Mouse (Mus musculus) midbrain, embryonic 13.5 days (tissue): ENCODE results near the gene Myh1. TPM values are rescaled to one million over a fixed set of nuclear protein-coding genes. Genes with fewer than 3 reads are reported as not detected.

Experiments
- ATAC-seq: fragments of 200-750 bp; cut with Nextera tagmentation; 2 replicates; pipeline ENCODE4 v1.8.0; 2017; ENCODE audit warnings: mild to moderate bottlenecking, moderate TSS enrichment, moderate library complexity
- H3K27ac ChIP-seq: fragments of 300-500 bp; sonication (generic); 2 replicates; pipeline ENCODE4 v1.5.1; 2015; ENCODE audit warnings: inconsistent platforms, mild to moderate bottlenecking, moderate library complexity
- H3K27me3 ChIP-seq: fragments of 300-500 bp; sonication (generic); 2 replicates; pipeline ENCODE4 v1.6.1; 2015; ENCODE audit warnings: mild to moderate bottlenecking, inconsistent platforms
- H3K36me3 ChIP-seq: fragments of 300-500 bp; sonication (generic); 2 replicates; pipeline ENCODE4 v1.6.1; 2015; ENCODE audit warnings: mild to moderate bottlenecking, inconsistent platforms
- H3K4me1 ChIP-seq: fragments of 300-500 bp; sonication (generic); replicated peaks from 2 replicates; pipeline ENCODE4 v1.6.1; 2015; ENCODE audit warnings: inconsistent platforms
- H3K4me2 ChIP-seq: fragments of 300-500 bp; sonication (generic); replicated peaks from 2 replicates; pipeline ENCODE4 v1.6.1; 2015; ENCODE audit warnings: moderate library complexity, mild to moderate bottlenecking, inconsistent platforms
- H3K4me3 ChIP-seq: fragments of 300-500 bp; sonication (generic); replicated peaks from 2 replicates; pipeline ENCODE4 v1.5.1; 2015; ENCODE audit warnings: mild to moderate bottlenecking, inconsistent platforms
- H3K9ac ChIP-seq: fragments of 300-500 bp; sonication (generic); replicated peaks from 2 replicates; pipeline ENCODE4 v1.6.1; 2015; ENCODE audit warnings: mild to moderate bottlenecking, inconsistent platforms
- H3K9me3 ChIP-seq: fragments of 300-500 bp; sonication (generic); 2 replicates; pipeline ENCODE4 v1.6.1; 2016; ENCODE audit warnings: mild to moderate bottlenecking, inconsistent platforms
- WGBS: fragments of 180-500 bp; shearing (Covaris S2); methylation state at CpG from one replicate; pipeline ENCODE4 v1.1.7; 2015; 5-methylcytosine and 5-hydroxymethylcytosine counted together
- polyA plus RNA-seq: library from polyadenylated mRNA; unstranded; fragments of >200 nt; fragmentation: Nextera tagmentation; extraction: Ambion mirVana; gene quantifications from 2 replicates; pipeline ENCODE4 v1.2.1, GENCODE M21; 2015

Myh1 gene
- polyA plus RNA-seq = not detected in 2 replicates

DNA sequence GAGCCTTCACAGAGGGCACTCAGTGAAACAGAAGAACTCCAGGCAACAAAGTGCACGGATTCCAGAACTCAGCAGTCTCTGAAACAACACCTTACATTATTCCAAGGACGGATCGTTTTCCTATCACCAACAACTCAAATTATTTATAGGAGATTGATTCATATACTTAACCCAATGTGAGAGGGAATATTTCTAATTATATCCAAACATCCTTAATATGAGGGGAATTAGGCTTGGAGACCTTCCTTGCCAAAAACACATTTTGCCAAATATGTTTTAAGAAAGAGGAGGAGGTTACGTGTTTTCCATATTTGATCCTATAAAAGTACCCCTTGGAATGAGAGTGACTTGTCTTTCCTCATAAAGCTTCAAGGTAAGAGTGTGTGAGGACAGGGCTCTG, at the start of gene Myh1:
Gene Myh1, plus strand, starts transcription at position 301 of the 400 bp plus-strand sequence.
- no peak for ATAC-seq
- 84% methylated on average over 4 of the region's 4 CpGs for WGBS
- H3K36me3 ChIP-seq = no peaks in the 10 kb centered on the region
- H3K9me3 ChIP-seq = no peaks in the 10 kb centered on the region; the same call in 1 of the 2 replicates
- H3K4me1 ChIP-seq = no peaks in the 10 kb centered on the region
- no peaks in the 10 kb centered on the region for H3K27me3 ChIP-seq
- H3K4me3 ChIP-seq = no peak within 1 kb of the TSS
- no peak within 1 kb of the TSS for H3K9ac ChIP-seq
- no peak within 1 kb of the TSS for H3K4me2 ChIP-seq
- no peak within 1 kb of the TSS for H3K27ac ChIP-seq

- no peak overlapping the region for H3K9ac ChIP-seq
- no peak overlapping the region for H3K4me3 ChIP-seq
- H3K27ac ChIP-seq = no peak overlapping the region
- H3K27me3 ChIP-seq = no peaks in the 10 kb centered on the region
- H3K4me1 ChIP-seq = peaks cover 4% of the 10 kb centered on the region
- no peak overlapping the region for H3K4me2 ChIP-seq
- no peaks in the 10 kb centered on the region for H3K36me3 ChIP-seq
- no peaks in the 10 kb centered on the region for H3K9me3 ChIP-seq
- no peak for ATAC-seq
- WGBS = 85% methylated on average over 2 of the region's 2 CpGs
These were observed 49.6 kb upstream of the Myh1 start for GRCm38 (mm10) chr11:67150237-67150636.

- H3K4me2 ChIP-seq = no peak overlapping the region
- no peaks in the 10 kb centered on the region for H3K36me3 ChIP-seq
- no peak overlapping the region for H3K4me3 ChIP-seq
- WGBS = 76% methylated on average over 3 of the region's 3 CpGs
- peaks cover 4% of the 10 kb centered on the region for H3K4me1 ChIP-seq
- H3K9me3 ChIP-seq = no peaks in the 10 kb centered on the region
- H3K27me3 ChIP-seq = no peaks in the 10 kb centered on the region
- no peak overlapping the region for H3K27ac ChIP-seq
- no peak overlapping the region for H3K9ac ChIP-seq
- ATAC-seq = no peak
These were observed 48.7 kb upstream of the Myh1 start for GRCm38 (mm10) chr11:67151159-67151558.

- H3K27ac ChIP-seq = no peak overlapping the region
- H3K4me2 ChIP-seq = no peak overlapping the region
- peaks cover 4% of the 10 kb centered on the region for H3K4me1 ChIP-seq
- no peaks in the 10 kb centered on the region for H3K36me3 ChIP-seq
- H3K27me3 ChIP-seq = no peaks in the 10 kb centered on the region
- ATAC-seq = no peak
- H3K9ac ChIP-seq = no peak overlapping the region
- WGBS = 81% methylated on average over 16 of the region's 16 CpGs
- H3K9me3 ChIP-seq = no peaks in the 10 kb centered on the region
- H3K4me3 ChIP-seq = no peak overlapping the region
These were observed 47.9 kb upstream of the Myh1 start for GRCm38 (mm10) chr11:67151651-67152630.

GRCm38 (mm10) chr11:67153123-67153522, 46.7 kb upstream of the Myh1 start:
- Histone ChIP-seq H3K9ac (no peak overlapping the region), H3K4me3 (no peak overlapping the region), H3K4me2 (no peak overlapping the region), H3K27me3 (no peaks in the 10 kb centered on the region), H3K27ac (no peak overlapping the region), H3K4me1 (peaks cover 4% of the 10 kb centered on the region), H3K36me3 (no peaks in the 10 kb centered on the region), H3K9me3 (no peaks in the 10 kb centered on the region)
- no peak for ATAC-seq
- 3% methylated on average over 1 of the region's 1 CpGs for WGBS

- H3K27ac ChIP-seq = no peak overlapping the region
- peaks cover 4% of the 10 kb centered on the region for H3K4me1 ChIP-seq
- no peak overlapping the region for H3K4me3 ChIP-seq
- H3K27me3 ChIP-seq = no peaks in the 10 kb centered on the region
- H3K36me3 ChIP-seq = no peaks in the 10 kb centered on the region
- H3K9ac ChIP-seq = no peak overlapping the region
- H3K9me3 ChIP-seq = no peaks in the 10 kb centered on the region
- WGBS = 67% methylated on average over 1 of the region's 1 CpGs
- ATAC-seq = no peak
- H3K4me2 ChIP-seq = no peak overlapping the region
These were observed 46.0 kb upstream of the Myh1 start for GRCm38 (mm10) chr11:67153843-67154242.

- Histone ChIP-seq H3K9me3 (no peaks in the 10 kb centered on the region), H3K27me3 (no peaks in the 10 kb centered on the region), H3K36me3 (no peaks in the 10 kb centered on the region), H3K4me1 (peaks cover 4% of the 10 kb centered on the region), H3K27ac (no peak overlapping the region), H3K4me2 (no peak overlapping the region), H3K9ac (no peak overlapping the region), H3K4me3 (no peak overlapping the region)
- no peak for ATAC-seq
- WGBS = 89% methylated on average over 2 of the region's 2 CpGs
These were observed 44.2 kb upstream of the Myh1 start for GRCm38 (mm10) chr11:67155650-67156049.

- H3K27me3 ChIP-seq = no peaks in the 10 kb centered on the region
- H3K9me3 ChIP-seq = no peaks in the 10 kb centered on the region
- no peak overlapping the region for H3K4me3 ChIP-seq
- no peak overlapping the region for H3K27ac ChIP-seq
- H3K9ac ChIP-seq = no peak overlapping the region
- ATAC-seq = no peak
- no peaks in the 10 kb centered on the region for H3K36me3 ChIP-seq
- 86% methylated on average over 3 of the region's 3 CpGs for WGBS
- H3K4me1 ChIP-seq = no peaks in the 10 kb centered on the region
- H3K4me2 ChIP-seq = no peak overlapping the region
These were observed 39.7 kb upstream of the Myh1 start for GRCm38 (mm10) chr11:67160131-67160530.

DNA sequence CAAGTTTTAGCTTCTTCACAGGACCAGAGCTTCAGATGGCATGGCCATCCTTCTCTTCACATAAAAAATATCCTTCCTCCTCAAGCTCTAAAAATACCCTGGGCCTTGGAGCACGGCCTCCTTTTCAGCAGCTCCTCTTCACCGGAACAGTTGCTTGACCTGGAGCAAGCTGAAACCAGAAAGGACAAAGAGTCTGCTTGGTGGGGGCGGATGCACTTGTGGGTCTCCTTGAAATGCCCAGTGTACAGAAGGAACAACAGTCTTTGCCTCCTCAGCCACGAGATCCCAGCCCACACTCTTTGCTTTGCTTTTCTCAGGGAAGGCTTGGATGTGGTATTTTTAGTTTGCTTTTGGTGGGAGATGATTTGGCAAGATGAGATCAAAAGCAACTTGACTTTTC, 36.2 kb upstream of the Myh1 start:
- Histone ChIP-seq H3K9ac (no peak overlapping the region), H3K4me1 (no peaks in the 10 kb centered on the region), H3K9me3 (no peaks in the 10 kb centered on the region), H3K4me3 (no peak overlapping the region), H3K4me2 (no peak overlapping the region), H3K36me3 (no peaks in the 10 kb centered on the region), H3K27me3 (no peaks in the 10 kb centered on the region), H3K27ac (no peak overlapping the region)
- no peak for ATAC-seq
- WGBS = 72% methylated on average over 4 of the region's 4 CpGs

DNA sequence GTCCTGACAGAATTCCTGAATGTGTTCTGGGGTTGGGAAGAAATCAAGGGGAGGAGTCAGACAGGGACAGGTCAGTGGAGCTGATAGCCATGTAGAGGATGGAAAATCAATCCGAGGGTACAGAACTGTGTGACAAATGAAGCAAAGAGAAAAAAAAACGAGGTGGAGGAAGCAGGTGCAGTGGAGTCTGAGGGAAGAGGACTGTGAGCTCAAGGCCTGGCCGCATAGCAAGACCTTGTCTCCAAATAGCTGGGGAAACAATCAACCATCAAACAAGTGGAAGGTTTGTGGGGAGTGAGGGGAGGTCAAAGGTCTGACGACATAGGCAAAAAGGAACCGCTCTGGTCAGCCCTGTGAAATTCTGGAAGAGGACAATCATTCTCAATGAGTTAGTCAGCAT, 35.0 kb upstream of the Myh1 start:
- Histone ChIP-seq H3K4me2 (no peak overlapping the region), H3K27ac (no peak overlapping the region), H3K9me3 (no peaks in the 10 kb centered on the region), H3K27me3 (no peaks in the 10 kb centered on the region), H3K9ac (no peak overlapping the region), H3K36me3 (no peaks in the 10 kb centered on the region), H3K4me1 (no peaks in the 10 kb centered on the region), H3K4me3 (no peak overlapping the region)
- no peak for ATAC-seq
- 59% methylated on average over 5 of the region's 5 CpGs for WGBS

DNA sequence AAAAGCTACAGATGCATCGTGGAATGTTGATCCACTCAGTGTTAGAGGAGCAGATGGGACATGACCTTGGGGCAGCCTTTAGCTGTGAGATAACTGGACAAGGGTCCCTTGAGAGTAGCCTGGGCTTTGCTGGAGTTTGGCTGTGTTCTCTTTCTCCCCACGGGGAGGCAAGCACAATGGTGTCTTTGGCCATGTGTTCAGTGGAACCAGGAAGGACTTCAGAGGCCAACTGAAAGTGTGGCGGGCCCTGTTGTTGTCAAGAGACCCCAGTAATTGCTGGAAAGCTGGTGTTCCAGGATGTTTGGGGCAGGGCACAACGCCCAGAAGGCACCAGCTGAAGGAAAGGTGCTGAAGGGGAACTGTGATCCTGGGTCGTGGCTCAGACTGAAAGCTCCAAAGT, 30.6 kb upstream of the Myh1 start:
- WGBS = 54% methylated on average over 5 of the region's 5 CpGs
- Histone ChIP-seq H3K36me3 (no peaks in the 10 kb centered on the region), H3K27me3 (no peaks in the 10 kb centered on the region), H3K4me2 (no peak overlapping the region), H3K9ac (no peak overlapping the region), H3K4me3 (no peak overlapping the region), H3K9me3 (no peaks in the 10 kb centered on the region), H3K27ac (no peak overlapping the region), H3K4me1 (no peaks in the 10 kb centered on the region)
- ATAC-seq = no peak

DNA sequence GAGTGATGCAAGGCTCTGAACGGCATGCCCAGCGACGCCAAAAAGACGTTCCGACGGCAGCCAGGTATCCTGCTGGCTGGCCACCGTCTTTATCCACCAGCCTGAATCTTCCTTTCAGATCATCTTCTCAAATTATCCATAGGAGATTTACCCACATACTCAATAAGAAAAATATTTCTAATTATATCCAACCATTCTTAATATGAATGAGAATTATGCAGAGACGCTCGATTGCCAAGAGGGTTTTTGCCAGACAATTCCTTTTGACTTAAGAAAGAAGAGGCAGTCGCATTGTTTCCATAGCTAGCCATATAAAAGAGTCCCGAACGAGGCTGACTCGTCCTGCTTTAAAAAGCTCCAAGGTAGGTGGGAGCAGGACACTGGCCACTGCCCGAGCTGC, 29.1 kb upstream of the Myh1 start, which contains the start of gene Myh2:
Gene Myh2, plus strand, starts transcription at position 301 of the 400 bp plus-strand sequence.
- Histone ChIP-seq H3K9ac (no peak within 1 kb of the TSS), H3K36me3 (no peaks in the 10 kb centered on the region), H3K27ac (no peak within 1 kb of the TSS), H3K4me1 (no peaks in the 10 kb centered on the region), H3K9me3 (no peaks in the 10 kb centered on the region), H3K27me3 (no peaks in the 10 kb centered on the region), H3K4me2 (no peak within 1 kb of the TSS), H3K4me3 (no peak within 1 kb of the TSS)
- WGBS = 63% methylated on average over 14 of the region's 14 CpGs
- ATAC-seq = no peak
